Mouse (Mus musculus): ENCODE measurements around the gene Usp25. TPM values are rescaled to one million over a fixed set of nuclear protein-coding genes. Genes with fewer than 3 reads are reported as not detected.

Gene Usp25
- total and polyA plus RNA-seq, 2 experiments from 2014 or later, result 7.9 to 18.6 TPM

DNA sequence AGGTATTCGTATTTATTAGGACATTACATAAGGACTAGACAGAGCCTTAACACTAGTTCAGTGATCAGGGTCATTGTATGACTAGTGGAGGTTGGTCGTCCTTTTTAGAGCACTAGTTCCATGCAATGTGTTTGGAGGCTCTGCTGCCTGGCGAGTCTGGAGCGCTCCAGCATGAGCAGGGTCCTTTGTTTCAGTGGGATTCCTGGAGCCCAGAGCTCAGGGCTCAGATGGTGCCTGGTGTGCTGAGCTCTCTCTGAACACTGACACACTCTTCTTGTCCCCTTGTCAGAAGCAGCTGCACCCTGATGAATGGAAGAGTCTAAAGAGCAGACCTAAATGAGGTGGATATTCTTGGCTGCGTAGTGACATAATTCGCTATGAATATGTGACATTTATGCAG, 45.1 kb downstream of the Usp25 start:
- no peaks in the 10 kb centered on the region for H3K36me3 ChIP-seq (ENCODE audit: insufficient read depth)
- H3K4me1 ChIP-seq (ENCODE audit: insufficient read depth), result no peaks in the 10 kb centered on the region
- no peak overlapping the region for H3K9ac ChIP-seq
- H3K27ac ChIP-seq (ENCODE audit: low read depth, low read length), result no peak overlapping the region
- no peak for TF ChIP-seq CTCF (IDR thresholded peaks at IDR 0.05; ENCODE audit: low read depth)
- no peaks in the 10 kb centered on the region for H3K27me3 ChIP-seq (ENCODE audit: insufficient read depth, low read length)
- no peak overlapping the region for H3K4me3 ChIP-seq (ENCODE audit: low read depth, low read length)
- 62% methylated on average over 6 of the region's 6 CpGs for WGBS
- no peaks in the 10 kb centered on the region for H3K9me3 ChIP-seq (ENCODE audit: low read length)
- ATAC-seq, result peak; percentile 80
- no peak overlapping the region for H3K4me2 ChIP-seq (ENCODE audit: low read depth)
- peak; percentile 17 for DNase-seq

DNA sequence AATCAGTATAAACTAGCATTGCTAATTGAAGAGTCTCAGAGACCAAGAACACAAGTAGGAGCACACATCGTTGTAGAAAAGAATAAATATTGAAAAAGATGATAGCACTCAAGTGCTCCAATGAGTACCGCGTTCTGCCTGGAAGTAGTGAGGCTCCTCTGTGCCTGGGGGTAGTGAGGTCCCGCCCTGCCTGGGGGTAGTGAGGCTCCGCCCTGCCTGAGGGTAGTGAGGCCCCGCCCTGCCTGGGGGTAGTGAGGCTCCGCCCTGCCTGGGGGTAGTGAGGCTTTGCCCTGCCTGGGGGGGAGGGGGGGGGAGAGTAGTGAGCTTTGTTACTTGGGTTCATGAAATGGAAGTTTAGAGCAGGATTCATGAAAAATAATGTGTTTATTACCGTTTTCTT, 46.7 kb downstream of the Usp25 start:
- TF ChIP-seq CTCF (IDR thresholded peaks at IDR 0.05; ENCODE audit: low read depth), result no peak
- Histone ChIP-seq H3K4me3 (ENCODE audit: low read depth, low read length) (no peak overlapping the region), H3K9ac (no peak overlapping the region), H3K27me3 (ENCODE audit: insufficient read depth, low read length) (no peaks in the 10 kb centered on the region), H3K9me3 (ENCODE audit: low read length) (no peaks in the 10 kb centered on the region), H3K36me3 (ENCODE audit: insufficient read depth) (no peaks in the 10 kb centered on the region), H3K27ac (ENCODE audit: low read depth, low read length) (no peak overlapping the region), H3K4me1 (ENCODE audit: insufficient read depth) (no peaks in the 10 kb centered on the region), H3K4me2 (ENCODE audit: low read depth) (no peak overlapping the region)
- 85% methylated on average over 8 of the region's 8 CpGs for WGBS
- ATAC-seq (no peak), DNase-seq (no peak)

GRCm38 (mm10) chr16:77063916-77064315, 50.4 kb downstream of the Usp25 start:
- 76% methylated on average over 1 of the region's 1 CpGs for WGBS
- ATAC-seq (no peak), DNase-seq (no peak)
- H3K27me3 ChIP-seq (ENCODE audit: insufficient read depth, low read length), result no peaks in the 10 kb centered on the region
- no peak overlapping the region for H3K4me3 ChIP-seq (ENCODE audit: low read depth, low read length)
- H3K9ac ChIP-seq, result no peak overlapping the region
- H3K9me3 ChIP-seq (ENCODE audit: low read length), result no peaks in the 10 kb centered on the region
- 0 out of 2 replicates have a peak, but pooled peaks cover 3% of the 10 kb centered on the region for H3K36me3 ChIP-seq (ENCODE audit: insufficient read depth)
- TF ChIP-seq CTCF (IDR thresholded peaks at IDR 0.05; ENCODE audit: low read depth), result no peak
- no peak overlapping the region for H3K4me2 ChIP-seq (ENCODE audit: low read depth)
- H3K27ac ChIP-seq (ENCODE audit: low read depth, low read length), result no peak overlapping the region
- H3K4me1 ChIP-seq (ENCODE audit: insufficient read depth), result no peaks in the 10 kb centered on the region

- no peak for TF ChIP-seq CTCF (IDR thresholded peaks at IDR 0.05; ENCODE audit: low read depth)
- DNase-seq (peak; percentile 32), ATAC-seq (peak; percentile 40; the same call in 1 of the 2 replicates)
- Histone ChIP-seq H3K36me3 (ENCODE audit: insufficient read depth) (peaks cover 7% of the 10 kb centered on the region), H3K27ac (ENCODE audit: low read depth, low read length) (no peak overlapping the region; the same call in 1 of the 2 replicates), H3K9me3 (ENCODE audit: low read length) (no peaks in the 10 kb centered on the region), H3K4me3 (ENCODE audit: low read depth, low read length) (no peak overlapping the region), H3K9ac (no peak overlapping the region), H3K4me1 (ENCODE audit: insufficient read depth) (no peaks in the 10 kb centered on the region), H3K4me2 (ENCODE audit: low read depth) (no peak overlapping the region), H3K27me3 (ENCODE audit: insufficient read depth, low read length) (no peaks in the 10 kb centered on the region)
- WGBS, result 58% methylated on average over 15 of the region's 15 CpGs
Observed at GRCm38 (mm10) chr16:77076954-77077735, 63.6 kb downstream of the Usp25 start.

DNA sequence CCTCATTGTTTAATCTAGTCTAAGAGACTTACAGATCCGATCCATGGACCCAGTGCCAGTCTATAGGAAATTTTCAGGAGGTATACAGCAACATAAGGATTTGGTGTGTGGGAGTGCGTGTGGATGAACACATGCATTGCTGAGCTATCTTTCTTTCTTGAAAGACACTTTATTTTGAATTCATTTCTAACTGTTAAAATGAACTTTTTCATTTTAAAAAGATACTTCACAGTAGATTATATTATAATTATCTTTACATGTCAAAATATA, 64.2 kb downstream of the Usp25 start:
- ATAC-seq (no peak), DNase-seq (no peak)
- Histone ChIP-seq H3K27ac (ENCODE audit: low read depth, low read length) (no peak overlapping the region), H3K9me3 (ENCODE audit: low read length) (no peaks in the 10 kb centered on the region), H3K36me3 (ENCODE audit: insufficient read depth) (peaks cover 7% of the 10 kb centered on the region), H3K27me3 (ENCODE audit: insufficient read depth, low read length) (no peaks in the 10 kb centered on the region), H3K4me2 (ENCODE audit: low read depth) (no peak overlapping the region), H3K9ac (no peak overlapping the region), H3K4me1 (ENCODE audit: insufficient read depth) (no peaks in the 10 kb centered on the region), H3K4me3 (ENCODE audit: low read depth, low read length) (no peak overlapping the region)
- no peak for TF ChIP-seq CTCF (IDR thresholded peaks at IDR 0.05; ENCODE audit: low read depth)
- 84% methylated on average over 2 of the region's 2 CpGs for WGBS

GRCm38 (mm10) chr16:77084071-77084470, 70.6 kb downstream of the Usp25 start:
- no peak overlapping the region for H3K4me3 ChIP-seq (ENCODE audit: low read depth, low read length)
- H3K9ac ChIP-seq, result no peak overlapping the region
- ATAC-seq (no peak), DNase-seq (no peak)
- 73% methylated on average over 2 of the region's 2 CpGs for WGBS
- H3K27me3 ChIP-seq (ENCODE audit: insufficient read depth, low read length), result no peaks in the 10 kb centered on the region
- H3K9me3 ChIP-seq (ENCODE audit: low read length), result no peaks in the 10 kb centered on the region
- TF ChIP-seq CTCF (IDR thresholded peaks at IDR 0.05; ENCODE audit: low read depth), result no peak
- peaks cover 3% of the 10 kb centered on the region; the same call in 1 of the 2 replicates for H3K36me3 ChIP-seq (ENCODE audit: insufficient read depth)
- H3K4me2 ChIP-seq (ENCODE audit: low read depth), result no peak overlapping the region
- H3K27ac ChIP-seq (ENCODE audit: low read depth, low read length), result no peak overlapping the region
- no peaks in the 10 kb centered on the region for H3K4me1 ChIP-seq (ENCODE audit: insufficient read depth)

- Histone ChIP-seq H3K27me3 (ENCODE audit: insufficient read depth, low read length) (no peaks in the 10 kb centered on the region), H3K4me3 (ENCODE audit: low read depth, low read length) (no peak overlapping the region), H3K4me2 (ENCODE audit: low read depth) (no peak overlapping the region), H3K36me3 (ENCODE audit: insufficient read depth) (no peaks in the 10 kb centered on the region), H3K4me1 (ENCODE audit: insufficient read depth) (no peaks in the 10 kb centered on the region), H3K27ac (ENCODE audit: low read depth, low read length) (no peak overlapping the region), H3K9me3 (ENCODE audit: low read length) (no peaks in the 10 kb centered on the region), H3K9ac (no peak overlapping the region)
- ATAC-seq (no peak), DNase-seq (no peak)
- 83% methylated on average over 3 of the region's 3 CpGs for WGBS
- TF ChIP-seq CTCF (IDR thresholded peaks at IDR 0.05; ENCODE audit: low read depth), result no peak
Observed at GRCm38 (mm10) chr16:77089806-77090205, 76.3 kb downstream of the Usp25 start.
